Mouse (Mus musculus) lung, postnatal 4 days (tissue): ENCODE data around the gene Cdk19.
"Not testable (repeated sequence)": the region's sequence is repeated elsewhere in the genome, so short reads cannot be mapped to it uniquely, and the experiment has no call there.

Source experiments
- DNase-seq, 2 experiments: peaks; one replicate each; pipeline ENCODE4 v3.0.0; 2021

Cdk19 gene

GRCm38 (mm10) chr10:40526986-40527385, 187.6 kb downstream of the Cdk19 start:
- no peak for DNase-seq

GRCm38 (mm10) chr10:40527573-40527972, 188.2 kb downstream of the Cdk19 start:
- DNase-seq = peak; percentile 42 to 56

GRCm38 (mm10) chr10:40528668-40529067, 189.3 kb downstream of the Cdk19 start:
- no peak for DNase-seq

- DNase-seq = peak; percentile 41 to 77
These were observed 190.3 kb downstream of the Cdk19 start for GRCm38 (mm10) chr10:40529617-40530016.

GRCm38 (mm10) chr10:40530661-40531060, 191.3 kb downstream of the Cdk19 start:
- DNase-seq = no peak

GRCm38 (mm10) chr10:40532586-40532985, 193.2 kb downstream of the Cdk19 start:
- not testable (repeated sequence) for DNase-seq
